Mouse (Mus musculus): ENCODE results near the gene Gm4969.

- TF ChIP-seq POLR2A (IDR thresholded peaks at IDR 0.05; ENCODE audit: extremely low read depth, insufficient read depth, low read length) (0 out of 2 replicates have a peak, but pooled peaks have one; percentile 3), CTCF (IDR thresholded peaks at IDR 0.05; ENCODE audit: low read depth, low read length) (no peak)
These were observed 28.6 kb upstream of the Gm4969 start for GRCm38 (mm10) chr7:19146793-19147192.
